Mouse (Mus musculus) CH12.LX (cell line): ENCODE results near the gene Car15. TPM values are rescaled to one million over a fixed set of nuclear protein-coding genes. Genes with fewer than 3 reads are reported as not detected.

Source experiments
- polyA plus RNA-seq: library from polyadenylated mRNA; unstranded; fragments of >175 nt; gene quantifications from 2 replicates; pipeline ENCODE4 v1.2.1, GENCODE M21; 2012; ENCODE audit warnings: low read depth; ENCODE audit not compliant: insufficient read length
- total RNA-seq, 2 experiments: library from RNA; depleted of rRNA; stranded (reverse); fragments of 300-350 nt in 1 of 2; fragments of >200 nt in 1 of 2; gene quantifications; 2 replicates each; pipeline ENCODE4 v1.2.3; 2012 to 2014

The Car15 gene
- total and polyA plus RNA-seq, 3 experiments, result 1.5 to 3.9 (median 1.6) TPM

Other genes starting within 250 kb of the Car15 start
- gene Smpd4, start 219.0 kb downstream of the Car15 start, total RNA-seq (2012; rRNA removed), result 38.6 and 55.5 TPM in 2 replicates
- gene Smpd4, start 219.0 kb downstream of the Car15 start, total RNA-seq (2014; rRNA removed), result 55.5 and 65.9 TPM in 2 replicates
- gene Smpd4, start 219.0 kb downstream of the Car15 start, polyA plus RNA-seq, result 66.5 and 97.1 TPM in 2 replicates
- gene Ccdc74a, start 191.9 kb downstream of the Car15 start, total RNA-seq (2012; rRNA removed), result 0.42 TPM in 1 of 2 replicates, not detected in the other
- gene Ccdc74a, start 191.9 kb downstream of the Car15 start, total RNA-seq (2014; rRNA removed), result 0.45 TPM in 1 of 2 replicates, not detected in the other
- gene Ccdc74a, start 191.9 kb downstream of the Car15 start, polyA plus RNA-seq, result 1.5 and 2.0 TPM in 2 replicates
- gene Med15, start 105.5 kb downstream of the Car15 start, total RNA-seq (2012; rRNA removed), result 40.1 and 42.6 TPM in 2 replicates
- gene Med15, start 105.5 kb downstream of the Car15 start, total RNA-seq (2014; rRNA removed), result 17.2 and 20.1 TPM in 2 replicates
- 65.2 and 78.1 TPM in 2 replicates for gene Med15, start 105.5 kb downstream of the Car15 start, polyA plus RNA-seq
- not detected in 2 replicates for gene Klhl22, start 78.7 kb downstream of the Car15 start, total RNA-seq (2012; rRNA removed)
- gene Klhl22, start 78.7 kb downstream of the Car15 start, total RNA-seq (2014; rRNA removed), result not detected in 2 replicates
- gene Klhl22, start 78.7 kb downstream of the Car15 start, polyA plus RNA-seq, result not detected in 2 replicates
- not detected in 2 replicates for gene Scarf2, start 41.1 kb downstream of the Car15 start, total RNA-seq (2012; rRNA removed)
- not detected in 2 replicates for gene Scarf2, start 41.1 kb downstream of the Car15 start, total RNA-seq (2014; rRNA removed)
- not detected in 2 replicates for gene Scarf2, start 41.1 kb downstream of the Car15 start, polyA plus RNA-seq
- gene B830017H08Rik, start 5.2 kb downstream of the Car15 start, total RNA-seq (2012; rRNA removed), result 0.08 TPM in 1 of 2 replicates, not detected in the other
- gene B830017H08Rik, start 5.2 kb downstream of the Car15 start, total RNA-seq (2014; rRNA removed), result not detected in 2 replicates
- gene B830017H08Rik, start 5.2 kb downstream of the Car15 start, polyA plus RNA-seq, result not detected in 2 replicates
- 0.21 and 0.42 TPM in 2 replicates for gene Gm20518, start 53.3 kb upstream of the Car15 start, total RNA-seq (2012; rRNA removed)
- 0.16 and 0.18 TPM in 2 replicates for gene Gm20518, start 53.3 kb upstream of the Car15 start, total RNA-seq (2014; rRNA removed)
- gene Gm20518, start 53.3 kb upstream of the Car15 start, polyA plus RNA-seq, result 0.68 and 0.91 TPM in 2 replicates
- 0.04 TPM in 1 of 2 replicates, not detected in the other for gene Tssk1, start 55.9 kb upstream of the Car15 start, total RNA-seq (2012; rRNA removed)
- not detected in 2 replicates for gene Tssk1, start 55.9 kb upstream of the Car15 start, total RNA-seq (2014; rRNA removed)
- gene Tssk1, start 55.9 kb upstream of the Car15 start, polyA plus RNA-seq, result 0.15 and 0.16 TPM in 2 replicates
- 48.0 and 52.5 TPM in 2 replicates for gene Dgcr2, start 60.2 kb upstream of the Car15 start, total RNA-seq (2012; rRNA removed)
- 36.9 and 41.5 TPM in 2 replicates for gene Dgcr2, start 60.2 kb upstream of the Car15 start, total RNA-seq (2014; rRNA removed)
- gene Dgcr2, start 60.2 kb upstream of the Car15 start, polyA plus RNA-seq, result 45.2 and 54.8 TPM in 2 replicates
- not detected in 2 replicates for gene Tssk2, start 60.3 kb upstream of the Car15 start, total RNA-seq (2012; rRNA removed)
- gene Tssk2, start 60.3 kb upstream of the Car15 start, total RNA-seq (2014; rRNA removed), result not detected in 2 replicates
- 0.21 TPM in 1 of 2 replicates, not detected in the other for gene Tssk2, start 60.3 kb upstream of the Car15 start, polyA plus RNA-seq
- gene Ess2, start 73.0 kb upstream of the Car15 start, total RNA-seq (2012; rRNA removed), result 33.1 and 36.7 TPM in 2 replicates
- gene Ess2, start 73.0 kb upstream of the Car15 start, total RNA-seq (2014; rRNA removed), result 31.1 and 31.4 TPM in 2 replicates
- gene Ess2, start 73.0 kb upstream of the Car15 start, polyA plus RNA-seq, result 37.0 and 38.7 TPM in 2 replicates
- gene Gsc2, start 76.7 kb upstream of the Car15 start, total RNA-seq (2012; rRNA removed), result not detected in 2 replicates
- not detected in 2 replicates for gene Gsc2, start 76.7 kb upstream of the Car15 start, total RNA-seq (2014; rRNA removed)
- gene Gsc2, start 76.7 kb upstream of the Car15 start, polyA plus RNA-seq, result not detected in 2 replicates
- 106 and 141 TPM in 2 replicates for gene Slc25a1, start 89.9 kb upstream of the Car15 start, total RNA-seq (2012; rRNA removed)
- gene Slc25a1, start 89.9 kb upstream of the Car15 start, total RNA-seq (2014; rRNA removed), result 96.5 and 113 TPM in 2 replicates
- 122 and 134 TPM in 2 replicates for gene Slc25a1, start 89.9 kb upstream of the Car15 start, polyA plus RNA-seq
- gene Vpreb2, start 142.1 kb upstream of the Car15 start, total RNA-seq (2012; rRNA removed), result not detected in 2 replicates
- not detected in 2 replicates for gene Vpreb2, start 142.1 kb upstream of the Car15 start, total RNA-seq (2014; rRNA removed)
- 0.54 TPM in 1 of 2 replicates, not detected in the other for gene Vpreb2, start 142.1 kb upstream of the Car15 start, polyA plus RNA-seq
- 38.5 and 41.5 TPM in 2 replicates for gene Dgcr6, start 214.5 kb upstream of the Car15 start, total RNA-seq (2012; rRNA removed)
- 13.0 and 14.6 TPM in 2 replicates for gene Dgcr6, start 214.5 kb upstream of the Car15 start, total RNA-seq (2014; rRNA removed)
- gene Dgcr6, start 214.5 kb upstream of the Car15 start, polyA plus RNA-seq, result 32.4 and 40.3 TPM in 2 replicates